Mouse (Mus musculus) stomach, embryonic 16.5 days (tissue): ENCODE measurements at regions not wholly inside any gene's neighbourhood (a gene's known extent, or its start where the extent isn't known, plus 50 kb on each side); places are given as distances from the start of the nearest gene placed in this dataset.

ENCODE experiments used
- ATAC-seq: fragments of 200-750 bp; cut with Nextera tagmentation; 2 replicates; pipeline ENCODE4 v1.8.0; 2017; ENCODE audit warnings: moderate number of reproducible peaks, moderate TSS enrichment; ENCODE audit not compliant: insufficient read depth, low FRiP score
- H3K27ac ChIP-seq: fragments of 300-500 bp; sonication (generic); 2 replicates; pipeline ENCODE4 v1.5.1; 2014; ENCODE audit warnings: low read length
- H3K27me3 ChIP-seq: fragments of 300-500 bp; sonication (generic); 2 replicates; pipeline ENCODE4 v1.6.1; 2014; ENCODE audit warnings: low read length, control low read depth, mixed read lengths; ENCODE audit not compliant: control insufficient read depth, insufficient read depth
- H3K36me3 ChIP-seq: fragments of 300-500 bp; sonication (generic); 2 replicates; pipeline ENCODE4 v1.6.1; 2014; ENCODE audit warnings: low read length; ENCODE audit not compliant: control insufficient read depth, insufficient read depth
- H3K4me1 ChIP-seq: fragments of 300-500 bp; sonication (generic); 2 replicates; pipeline ENCODE4 v1.6.1; 2014; ENCODE audit warnings: low read length, control low read depth, mixed read lengths; ENCODE audit not compliant: control insufficient read depth, insufficient read depth
- H3K4me2 ChIP-seq: fragments of 300-500 bp; sonication (generic); 2 replicates; pipeline ENCODE4 v1.6.1; 2014; ENCODE audit warnings: low read depth, low read length, mixed read lengths
- H3K4me3 ChIP-seq: fragments of 300-500 bp; sonication (generic); replicated peaks from 2 replicates; pipeline ENCODE4 v1.5.1; 2014; ENCODE audit warnings: mild to moderate bottlenecking, low read length
- H3K9ac ChIP-seq: fragments of 300-500 bp; sonication (generic); 2 replicates; pipeline ENCODE4 v1.6.1; 2014; ENCODE audit warnings: low read length
- H3K9me3 ChIP-seq: fragments of 300-500 bp; sonication (generic); replicated peaks from 2 replicates; pipeline ENCODE4 v1.6.1; 2016; ENCODE audit warnings: low read length, control low read depth; ENCODE audit not compliant: control insufficient read depth
- WGBS: fragments of 180-500 bp; shearing (Covaris S2); extraction: QIAGEN DNeasy Blood & Tissue Kit; methylation state at CpG from one replicate; pipeline ENCODE4 v1.1.7; 2014; 5-methylcytosine and 5-hydroxymethylcytosine counted together

GRCm38 (mm10) chr11:79806417-79806816 lies 155.8 kb downstream of the Utp6 start:
- Histone ChIP-seq H3K9me3 (0 out of 2 replicates have a peak, but pooled peaks cover 3% of the 10 kb centered on the region), H3K4me3 (no peak overlapping the region), H3K27me3 (no peaks in the 10 kb centered on the region), H3K4me2 (0 out of 2 replicates have a peak overlapping the region, but pooled peaks have one; percentile 26), H3K36me3 (no peaks in the 10 kb centered on the region), H3K4me1 (peaks cover 42% of the 10 kb centered on the region), H3K27ac (peak overlapping the region; percentile 88), H3K9ac (peak overlapping the region; percentile 9; the same call in 1 of the 2 replicates)
- WGBS: 45% methylated on average over 10 of the region's 10 CpGs
- peak; percentile 24; the same call in 1 of the 2 replicates for ATAC-seq

GRCm38 (mm10) chr11:79805981-79806415 lies 156.2 kb downstream of the Utp6 start:
- no peak overlapping the region for H3K4me2 ChIP-seq
- H3K9ac ChIP-seq: peak overlapping the region; percentile 9; the same call in 1 of the 2 replicates
- peak overlapping the region; percentile 88 for H3K27ac ChIP-seq
- ATAC-seq: peak; percentile 65; the same call in 1 of the 2 replicates
- 26% methylated on average over 10 of the region's 10 CpGs for WGBS
- no peaks in the 10 kb centered on the region for H3K36me3 ChIP-seq
- H3K27me3 ChIP-seq: no peaks in the 10 kb centered on the region
- H3K4me3 ChIP-seq: no peak overlapping the region
- H3K4me1 ChIP-seq: peaks cover 42% of the 10 kb centered on the region
- H3K9me3 ChIP-seq: 0 out of 2 replicates have a peak, but pooled peaks cover 3% of the 10 kb centered on the region

GRCm38 (mm10) chr11:79803971-79804370 lies 158.2 kb downstream of the Utp6 start:
- no peak overlapping the region for H3K4me2 ChIP-seq
- H3K27ac ChIP-seq: no peak overlapping the region
- no peak overlapping the region for H3K4me3 ChIP-seq
- no peaks in the 10 kb centered on the region for H3K36me3 ChIP-seq
- 0 out of 2 replicates have a peak, but pooled peaks cover 3% of the 10 kb centered on the region for H3K9me3 ChIP-seq
- ATAC-seq: no peak
- H3K9ac ChIP-seq: no peak overlapping the region
- WGBS: 59% methylated on average over 2 of the region's 2 CpGs
- no peaks in the 10 kb centered on the region for H3K27me3 ChIP-seq
- H3K4me1 ChIP-seq: peaks cover 46% of the 10 kb centered on the region

- peak overlapping the region; percentile 31; the same call in 1 of the 2 replicates for H3K9ac ChIP-seq
- 42% methylated on average over 5 of the region's 5 CpGs for WGBS
- H3K4me3 ChIP-seq: no peak overlapping the region
- H3K4me1 ChIP-seq: peaks cover 46% of the 10 kb centered on the region
- peak; percentile 78 for ATAC-seq
- H3K36me3 ChIP-seq: no peaks in the 10 kb centered on the region
- 0 out of 2 replicates have a peak, but pooled peaks cover 3% of the 10 kb centered on the region for H3K9me3 ChIP-seq
- H3K4me2 ChIP-seq: no peak overlapping the region
- no peaks in the 10 kb centered on the region for H3K27me3 ChIP-seq
- H3K27ac ChIP-seq: peak overlapping the region; percentile 90
Observed at GRCm38 (mm10) chr11:79803006-79803405, 159.2 kb downstream of the Utp6 start.

- ATAC-seq: no peak
- no peaks in the 10 kb centered on the region for H3K27me3 ChIP-seq
- peak overlapping the region; percentile 90 for H3K27ac ChIP-seq
- peaks cover 44% of the 10 kb centered on the region for H3K4me1 ChIP-seq
- 0 out of 2 replicates have a peak overlapping the region, but pooled peaks have one; percentile 28 for H3K9ac ChIP-seq
- 0 out of 2 replicates have a peak, but pooled peaks cover 3% of the 10 kb centered on the region for H3K9me3 ChIP-seq
- no peaks in the 10 kb centered on the region for H3K36me3 ChIP-seq
- no peak overlapping the region for H3K4me2 ChIP-seq
- H3K4me3 ChIP-seq: no peak overlapping the region
- WGBS: 49% methylated on average over 13 of the region's 13 CpGs
Observed at GRCm38 (mm10) chr11:79802566-79802965, 159.6 kb downstream of the Utp6 start.

GRCm38 (mm10) chr11:79800256-79800655 lies 161.9 kb downstream of the Utp6 start:
- no peak for ATAC-seq
- Histone ChIP-seq H3K27ac (no peak overlapping the region), H3K4me3 (no peak overlapping the region), H3K4me2 (no peak overlapping the region), H3K4me1 (peaks cover 22% of the 10 kb centered on the region), H3K27me3 (no peaks in the 10 kb centered on the region), H3K9me3 (0 out of 2 replicates have a peak, but pooled peaks cover 3% of the 10 kb centered on the region), H3K9ac (no peak overlapping the region), H3K36me3 (no peaks in the 10 kb centered on the region)
- WGBS: 50% methylated on average over 8 of the region's 8 CpGs

- Histone ChIP-seq H3K4me3 (no peak overlapping the region), H3K27me3 (no peaks in the 10 kb centered on the region), H3K9ac (no peak overlapping the region), H3K4me2 (no peak overlapping the region), H3K27ac (peak overlapping the region; percentile 13; the same call in 1 of the 2 replicates), H3K36me3 (no peaks in the 10 kb centered on the region), H3K9me3 (no peaks in the 10 kb centered on the region), H3K4me1 (peaks cover 24% of the 10 kb centered on the region)
- no peak for ATAC-seq
- 71% methylated on average over 3 of the region's 3 CpGs for WGBS
Observed at GRCm38 (mm10) chr11:79788251-79788741, 173.9 kb downstream of the Utp6 start.

GRCm38 (mm10) chr11:79787766-79788165 lies 174.4 kb downstream of the Utp6 start:
- no peak for ATAC-seq
- H3K27ac ChIP-seq: peak overlapping the region; percentile 13; the same call in 1 of the 2 replicates
- 81% methylated on average over 1 of the region's 1 CpGs for WGBS

GRCm38 (mm10) chr11:79784071-79784470 lies 178.1 kb downstream of the Utp6 start:
- no peaks in the 10 kb centered on the region for H3K27me3 ChIP-seq
- no peak overlapping the region for H3K4me3 ChIP-seq
- ATAC-seq: no peak
- H3K4me2 ChIP-seq: no peak overlapping the region
- H3K27ac ChIP-seq: no peak overlapping the region
- no peaks in the 10 kb centered on the region for H3K9me3 ChIP-seq
- peaks cover 8% of the 10 kb centered on the region for H3K4me1 ChIP-seq
- 73% methylated on average over 3 of the region's 3 CpGs for WGBS
- no peaks in the 10 kb centered on the region for H3K36me3 ChIP-seq
- no peak overlapping the region for H3K9ac ChIP-seq

More at GRCm38 (mm10) chr11:79787766-79788165, 174.4 kb downstream of the Utp6 start:
- H3K4me2 ChIP-seq: no peak overlapping the region
- no peak overlapping the region for H3K4me3 ChIP-seq
- no peaks in the 10 kb centered on the region for H3K27me3 ChIP-seq
- H3K36me3 ChIP-seq: no peaks in the 10 kb centered on the region
- H3K4me1 ChIP-seq: peaks cover 22% of the 10 kb centered on the region
- H3K9ac ChIP-seq: no peak overlapping the region
- H3K9me3 ChIP-seq: no peaks in the 10 kb centered on the region
